Mouse (Mus musculus): ENCODE results near the gene Prps1l3. TPM values are rescaled to one million over a fixed set of nuclear protein-coding genes. Genes with fewer than 3 reads are reported as not detected.
"Not testable (repeated sequence)": the region's sequence is repeated elsewhere in the genome, so short reads cannot be mapped to it uniquely, and the experiment has no call there.

The Prps1l3 gene
- 19.9 and 23.6 TPM in 2 replicates for polyA plus RNA-seq (2012; rRNA removed)

DNA sequence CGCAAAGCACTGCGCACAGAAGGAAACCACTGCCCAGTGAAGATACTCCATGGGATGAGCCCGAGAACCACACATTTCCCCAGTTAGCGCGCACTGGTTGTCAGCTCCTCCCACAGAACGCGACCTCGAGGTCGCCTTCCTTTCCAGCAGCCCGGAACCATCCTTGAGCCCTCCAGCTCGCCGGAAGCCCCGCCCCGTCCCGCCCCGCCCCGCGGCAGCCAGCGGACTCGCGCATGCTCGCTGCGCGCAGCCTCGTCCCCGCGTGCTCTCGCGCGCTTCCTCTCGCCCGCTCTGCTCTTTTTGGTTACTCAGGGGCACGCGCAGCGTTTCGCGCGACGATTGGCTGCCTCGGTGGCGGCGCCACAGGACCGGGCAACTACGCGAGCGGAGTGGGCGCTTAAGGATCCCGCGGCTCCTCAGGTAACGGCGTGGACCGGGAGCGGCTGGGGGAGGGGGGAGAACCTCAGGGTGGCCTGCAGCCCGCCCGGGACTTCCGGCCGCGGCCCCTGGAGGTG, at the start of gene Prps1l3, which contains the start of gene Mipol1:
Gene Prps1l3, plus strand, starts transcription at position 221 of the 515 bp plus-strand sequence.
Gene Mipol1, plus strand, starts transcription at position 236 of the 515 bp plus-strand sequence.
- peak; percentile 80 for DNase-seq (ENCODE audit: low spot score)

DNA sequence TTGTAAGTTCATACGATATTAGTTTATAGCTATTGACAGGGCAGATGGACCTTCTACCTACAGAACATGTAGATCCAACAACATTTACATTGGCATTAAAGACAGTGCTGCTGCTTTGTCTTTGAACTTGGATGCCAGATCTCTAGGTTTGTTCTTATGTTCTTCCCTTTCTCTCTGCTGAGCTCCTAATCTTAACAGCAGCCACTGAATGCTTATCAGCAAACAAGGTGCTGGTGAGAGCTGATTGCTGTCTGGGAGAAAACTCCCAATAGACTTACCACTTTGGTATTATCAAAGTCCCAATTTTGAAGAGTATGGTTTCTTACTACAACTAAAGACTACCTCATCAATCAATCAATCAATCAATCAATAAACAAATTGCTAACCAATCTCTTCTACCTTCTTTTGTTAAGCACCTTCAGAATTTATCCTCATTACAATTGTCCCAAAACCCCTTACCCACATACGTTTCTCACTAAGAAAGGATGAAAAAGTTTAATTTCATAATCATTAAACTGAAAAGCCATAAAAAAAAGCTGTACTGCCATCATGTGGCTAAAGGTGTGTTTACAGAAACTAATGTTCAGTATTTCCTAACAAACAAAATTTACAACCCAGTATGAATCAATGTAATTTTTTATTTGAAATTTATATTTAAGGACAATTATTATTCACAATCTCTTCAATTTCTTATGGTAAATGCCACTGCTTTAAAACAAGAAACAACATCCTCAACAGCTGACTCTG, 45.6 kb upstream of the Prps1l3 start:
- no peak for DNase-seq (ENCODE audit: low spot score)

DNA sequence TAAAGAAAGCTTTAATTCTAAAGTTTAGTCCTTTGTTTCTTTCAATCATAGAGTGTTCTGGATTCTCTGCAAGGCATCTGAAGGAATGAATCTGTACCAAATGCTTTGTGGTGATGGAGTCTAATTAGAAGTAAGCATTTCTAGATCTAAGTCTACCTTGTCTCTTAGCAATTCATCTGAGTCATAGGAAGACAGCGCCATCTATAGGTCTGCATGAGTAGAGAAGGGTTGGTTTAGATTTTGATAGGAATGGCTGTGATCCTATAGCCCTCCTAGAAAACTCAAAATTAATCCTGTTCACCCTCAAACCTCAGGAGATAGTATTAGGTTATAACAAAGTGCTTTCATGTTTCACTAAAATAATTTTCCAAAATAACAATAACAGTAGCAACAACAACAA, 44.7 kb upstream of the Prps1l3 start:
- no peak for DNase-seq (ENCODE audit: low spot score)

DNA sequence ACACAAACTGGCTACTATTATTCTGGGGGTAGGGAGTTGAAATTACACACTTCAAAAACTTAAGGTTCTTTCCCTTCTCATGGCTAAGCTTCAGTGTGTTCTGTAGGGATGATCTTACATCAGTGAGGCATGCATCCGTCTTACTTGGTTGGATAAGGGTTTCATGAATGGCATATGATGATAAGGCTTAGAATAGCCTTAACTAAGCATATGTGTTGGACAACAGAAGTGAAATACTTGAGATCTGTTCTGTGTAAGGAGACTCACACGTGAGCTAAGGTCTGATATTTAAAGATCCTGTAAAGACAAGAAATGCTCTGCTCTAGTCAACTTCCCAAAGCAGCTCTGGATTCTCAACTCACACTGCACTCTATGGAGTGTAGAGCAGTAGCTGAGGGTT, 44.1 kb upstream of the Prps1l3 start:
- no peak for DNase-seq (ENCODE audit: low spot score)

DNA sequence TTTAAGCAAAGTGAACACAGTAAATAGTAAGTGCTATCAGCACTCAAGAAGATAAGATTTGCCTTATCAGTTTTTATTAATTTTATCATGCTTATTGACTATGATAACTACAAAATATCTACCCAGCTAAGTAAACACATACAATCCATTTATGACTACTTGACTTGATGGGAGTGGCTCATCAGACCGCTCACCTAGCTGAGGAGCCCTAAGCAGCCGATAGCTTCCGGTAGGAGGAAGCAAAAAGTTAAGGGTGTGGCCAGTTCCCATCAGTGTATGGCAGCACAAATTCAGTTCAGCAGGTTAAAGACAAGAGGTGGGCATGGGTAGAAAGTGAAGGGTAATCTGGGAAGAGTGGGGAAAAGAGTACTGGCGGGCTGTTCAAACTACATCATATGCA, 43.2 kb upstream of the Prps1l3 start:
- no peak for DNase-seq (ENCODE audit: low spot score)

DNA sequence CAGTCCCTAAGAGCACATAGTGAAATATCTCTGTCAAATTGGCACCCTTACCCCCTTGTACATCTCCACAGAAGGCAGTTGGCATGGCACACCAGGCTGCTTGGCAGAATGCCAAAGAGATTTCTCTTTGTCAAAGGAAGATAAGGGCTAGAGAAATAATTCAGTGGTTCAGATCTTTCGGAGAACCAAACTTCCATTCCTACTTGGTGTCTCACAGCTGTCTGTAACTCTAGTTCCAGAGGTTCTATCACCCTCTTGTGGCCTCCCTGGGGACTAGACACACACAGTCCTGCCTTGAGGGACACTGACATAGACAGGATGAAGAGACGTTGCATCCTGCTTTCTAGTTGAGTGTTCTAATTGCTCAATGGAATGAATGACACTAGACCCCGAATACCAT, 35.6 kb upstream of the Prps1l3 start:
- DNase-seq (ENCODE audit: low spot score): no peak

DNA sequence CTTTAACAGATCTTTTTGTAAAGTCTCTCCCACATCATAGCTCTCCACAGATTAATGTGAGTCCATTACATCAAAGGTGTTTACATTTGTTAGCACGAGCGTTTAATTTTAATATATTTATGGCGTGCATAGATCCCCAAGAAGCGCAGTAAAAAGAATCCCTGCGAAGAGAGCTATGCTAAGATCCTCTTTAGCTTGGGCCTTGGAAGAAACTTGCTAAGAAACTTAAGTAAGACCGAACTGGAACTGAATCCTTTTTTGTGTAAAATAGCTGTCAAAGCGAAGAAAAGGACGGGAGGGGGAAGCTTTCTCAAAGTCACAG, 34.0 kb upstream of the Prps1l3 start:
- no peak for DNase-seq (ENCODE audit: low spot score)

DNA sequence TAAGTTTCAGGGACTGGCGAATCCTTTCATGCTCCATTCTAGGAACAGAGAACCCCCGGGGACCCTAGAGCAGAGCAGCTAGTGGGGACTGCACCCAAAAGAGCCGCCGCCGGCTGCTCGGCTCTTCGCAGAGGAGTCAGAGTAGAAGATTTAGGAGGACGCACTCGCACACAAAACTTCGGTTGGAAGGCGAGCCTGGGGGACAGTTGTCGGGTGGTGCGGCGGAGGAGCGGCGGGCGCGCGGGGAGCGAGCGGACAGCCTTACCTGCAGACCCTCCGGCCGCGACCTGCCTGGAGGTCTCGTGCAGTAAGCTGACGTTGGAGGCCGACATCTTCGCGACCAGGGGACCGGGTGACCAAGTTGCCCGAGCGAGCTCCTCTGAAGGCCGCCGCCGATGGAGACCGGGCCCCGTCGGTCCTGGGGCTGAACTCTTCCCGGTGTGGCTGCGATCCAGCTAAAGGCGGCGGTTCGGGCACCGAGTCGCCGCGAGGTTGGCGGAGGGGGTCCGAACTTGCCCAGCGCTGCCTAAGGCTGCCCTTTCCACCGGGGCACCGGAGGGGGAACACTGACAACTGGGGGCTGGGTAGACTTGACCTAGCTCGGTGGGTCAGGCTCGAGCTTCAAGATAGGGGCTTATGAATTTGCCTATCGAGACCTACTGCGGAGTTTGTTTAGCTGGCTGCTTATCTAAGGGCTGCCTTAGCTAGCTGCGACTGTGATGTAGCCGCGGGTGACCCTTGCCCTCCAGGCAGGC, 33.4 kb upstream of the Prps1l3 start:
- peak; percentile 35 for DNase-seq (ENCODE audit: low spot score)

DNA sequence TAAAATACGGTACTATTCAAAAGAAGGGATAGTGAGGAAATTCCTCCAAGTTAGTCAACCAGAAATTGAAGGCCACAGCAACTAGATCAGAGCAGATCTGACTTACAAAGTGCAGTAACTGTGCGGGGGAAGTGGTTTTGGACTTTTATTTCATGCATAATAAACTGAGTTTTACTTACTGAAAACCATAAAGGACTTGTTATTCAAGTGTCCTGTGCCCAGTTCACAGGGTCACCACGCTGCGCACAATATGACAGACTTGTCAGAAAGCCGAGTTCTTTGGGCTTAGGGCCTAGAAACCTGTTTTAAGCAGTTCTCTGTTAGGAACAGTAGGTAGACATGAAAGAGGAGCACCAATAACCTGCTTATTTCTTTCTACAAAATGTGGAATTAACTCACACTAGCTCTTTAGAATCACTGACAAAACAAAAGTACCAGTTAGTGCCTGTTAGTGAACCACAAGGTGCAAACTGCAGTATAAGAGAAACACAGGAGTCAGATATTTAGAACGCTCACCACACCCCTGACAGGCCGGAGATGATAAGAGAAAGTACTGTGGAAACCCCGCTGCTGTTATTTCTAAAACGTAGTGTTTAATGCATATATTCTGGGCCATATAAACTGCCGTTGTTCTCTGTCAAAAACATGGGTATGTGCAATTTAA, 32.7 kb upstream of the Prps1l3 start, which contains the start of gene Slc25a21:
Gene Slc25a21, minus strand, starts transcription at position 110 of the 664 bp plus-strand sequence.
- no peak for DNase-seq (ENCODE audit: low spot score)

DNA sequence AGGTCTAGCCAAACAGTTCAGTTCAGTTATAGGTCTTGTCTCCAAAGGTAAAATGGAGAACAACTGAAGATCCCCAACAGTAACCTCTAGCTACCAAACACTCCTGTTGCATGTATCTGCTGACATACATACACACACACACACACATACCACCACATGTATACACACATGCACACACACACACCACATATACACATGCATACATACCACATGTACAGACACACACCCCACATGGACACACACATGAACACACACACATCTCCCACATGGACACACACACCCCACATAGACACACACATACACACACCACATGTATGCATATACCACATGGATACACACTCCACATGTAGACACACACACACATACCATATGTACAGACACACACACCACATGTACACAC, 31.9 kb upstream of the Prps1l3 start:
- DNase-seq (ENCODE audit: low spot score): no peak

DNA sequence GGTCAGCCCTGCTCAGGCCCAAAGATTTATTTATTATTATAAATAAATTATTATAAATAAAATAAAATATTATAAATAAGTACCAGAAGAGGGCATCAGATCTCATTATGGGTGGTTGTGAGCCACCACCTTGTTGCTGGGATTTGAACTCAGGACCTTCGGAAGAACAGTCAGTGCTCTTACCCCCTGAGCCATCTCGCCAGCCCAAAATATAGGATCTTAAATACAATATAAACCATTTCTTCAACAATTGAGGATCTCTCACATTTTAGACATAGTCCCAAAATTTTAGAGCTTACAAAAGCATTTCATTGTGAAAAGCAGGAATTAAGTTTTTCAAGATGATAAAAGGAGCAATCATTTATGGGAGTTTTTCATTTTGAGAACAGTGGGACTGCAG, 30.8 kb upstream of the Prps1l3 start:
- DNase-seq (ENCODE audit: low spot score): no peak

DNA sequence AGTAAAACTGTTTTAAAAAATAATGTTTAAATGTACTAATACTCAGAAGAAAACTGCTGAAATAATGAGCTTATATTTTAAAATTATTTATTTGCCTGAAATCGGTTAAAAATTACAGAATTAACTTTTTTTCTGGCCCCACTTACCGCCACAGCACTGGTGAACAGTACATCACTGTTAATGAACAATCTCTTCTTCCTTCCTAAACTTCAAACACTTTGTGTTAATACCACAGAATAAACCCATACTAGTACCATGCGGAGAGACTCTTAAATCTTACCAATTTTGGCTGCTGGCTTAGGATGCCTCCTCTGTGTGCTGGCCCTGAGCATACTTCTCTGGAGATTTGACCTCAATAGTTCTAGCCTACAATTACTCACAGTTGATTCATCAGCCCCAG, 28.3 kb upstream of the Prps1l3 start:
- no peak for DNase-seq (ENCODE audit: low spot score)

DNA sequence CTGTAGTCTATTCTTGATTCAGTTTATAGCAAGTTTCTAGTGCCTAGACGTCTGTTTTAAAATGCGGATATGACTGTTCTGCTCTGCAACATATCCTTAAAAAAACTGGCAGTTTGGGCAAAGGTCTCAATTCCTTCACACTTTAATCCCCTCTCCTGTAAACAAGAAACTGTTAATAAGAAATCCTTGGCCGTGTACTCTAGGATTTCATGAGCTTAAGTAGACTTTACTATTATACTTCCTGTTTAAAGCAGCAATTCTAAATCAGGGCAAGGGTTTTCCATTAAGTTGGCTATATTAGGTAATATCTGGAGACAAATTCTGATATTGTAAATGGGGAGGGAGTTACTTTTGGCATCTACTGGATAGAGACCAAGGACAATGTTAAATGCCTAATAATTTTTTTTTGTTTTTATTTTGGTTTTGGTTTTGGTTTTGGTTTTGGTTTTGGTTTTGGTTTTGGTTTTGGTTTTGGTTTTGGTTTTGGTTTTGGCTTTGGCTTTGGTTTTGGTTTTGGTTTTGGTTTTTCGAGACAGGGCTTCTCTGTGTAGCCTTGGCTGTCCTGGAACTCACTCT, 25.8 kb upstream of the Prps1l3 start:
- no peak for DNase-seq (ENCODE audit: low spot score)

DNA sequence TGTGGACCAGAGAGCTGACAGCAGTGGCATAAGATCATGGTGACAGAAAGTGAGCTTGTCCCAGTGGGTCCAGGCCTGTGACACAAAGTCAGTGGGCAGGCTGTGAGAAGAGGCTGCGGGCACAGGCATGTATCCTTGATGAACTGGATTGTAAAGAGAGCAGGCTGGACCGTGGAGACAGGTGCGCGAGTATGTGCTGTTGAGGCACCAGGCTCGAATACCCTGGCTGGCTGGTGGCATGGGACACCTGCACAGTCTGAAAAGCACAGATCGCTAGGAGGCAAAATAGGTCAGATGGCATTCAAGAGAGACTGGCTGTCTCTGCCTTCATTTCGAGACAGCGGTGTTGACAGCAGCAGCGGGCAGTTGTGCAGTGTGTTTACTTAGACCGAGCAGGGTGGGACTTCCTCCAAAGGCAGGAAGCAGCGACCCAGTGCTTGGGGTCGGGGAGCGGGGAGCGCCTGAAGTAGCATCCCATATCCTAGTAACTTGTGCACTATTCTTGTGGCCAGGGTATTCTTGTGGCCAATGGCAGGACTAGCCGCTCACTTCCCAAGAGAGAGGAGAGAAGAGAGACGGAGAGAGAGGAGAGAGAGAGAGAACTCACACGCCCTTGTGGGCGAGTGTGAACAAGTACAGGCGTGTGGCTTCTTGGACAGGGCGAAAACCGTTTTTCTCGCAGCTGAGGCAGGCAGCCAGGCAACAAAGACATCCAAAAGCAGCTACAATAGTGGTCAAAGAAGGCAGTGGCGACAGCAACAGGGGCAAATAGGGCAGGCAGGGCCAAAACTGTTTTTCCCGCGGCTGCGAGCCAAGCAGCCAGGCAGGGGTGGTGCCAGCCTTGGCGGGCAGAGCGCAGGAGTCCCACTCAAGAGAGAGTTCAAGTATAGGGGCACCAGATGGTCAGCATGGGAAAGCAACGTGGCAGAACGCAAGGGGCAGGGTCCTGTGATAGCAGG, 18.6 kb upstream of the Prps1l3 start:
- peak; percentile 40 for DNase-seq (ENCODE audit: low spot score)

DNA sequence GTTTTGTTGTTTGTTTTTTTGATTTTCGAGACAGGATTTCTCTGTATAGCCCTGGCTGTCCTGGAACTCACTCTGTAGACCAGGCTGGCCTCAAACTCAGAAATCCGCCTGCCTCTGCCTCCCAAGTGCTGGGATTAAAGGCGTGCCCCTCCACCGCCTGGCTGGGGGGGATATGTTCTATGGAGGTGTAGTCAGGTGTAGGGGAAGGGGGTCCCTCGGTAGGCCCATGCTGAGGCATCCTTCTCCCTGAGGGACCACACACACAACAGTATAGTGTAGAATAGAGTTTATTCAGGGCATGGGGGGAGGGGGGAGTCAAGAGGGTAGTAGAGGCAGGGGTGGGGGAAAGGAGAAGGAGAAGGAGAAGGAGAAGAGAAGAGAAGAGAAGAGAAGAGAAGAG, 17.7 kb upstream of the Prps1l3 start:
- DNase-seq (ENCODE audit: low spot score): not testable (repeated sequence)

DNA sequence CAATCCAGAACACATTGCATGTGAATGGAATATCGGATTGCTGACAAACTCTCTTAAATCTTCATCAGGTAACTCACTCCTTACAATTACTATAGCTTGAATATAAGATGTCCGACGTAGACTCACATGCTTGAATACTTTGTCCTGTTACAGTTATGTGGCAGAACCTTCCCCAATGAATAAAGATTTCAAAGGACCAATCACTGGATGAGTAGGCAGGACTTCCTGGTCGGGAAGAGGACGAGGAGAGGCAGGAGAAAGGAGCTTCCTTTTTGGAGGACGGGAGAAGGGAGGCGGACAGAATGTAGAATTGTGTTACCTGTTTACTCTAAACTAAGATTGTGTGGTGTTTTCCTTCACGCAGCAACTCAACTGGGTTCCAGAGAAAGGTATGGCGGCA, 3.8 kb upstream of the Prps1l3 start:
- no peak for DNase-seq (ENCODE audit: low spot score)

DNA sequence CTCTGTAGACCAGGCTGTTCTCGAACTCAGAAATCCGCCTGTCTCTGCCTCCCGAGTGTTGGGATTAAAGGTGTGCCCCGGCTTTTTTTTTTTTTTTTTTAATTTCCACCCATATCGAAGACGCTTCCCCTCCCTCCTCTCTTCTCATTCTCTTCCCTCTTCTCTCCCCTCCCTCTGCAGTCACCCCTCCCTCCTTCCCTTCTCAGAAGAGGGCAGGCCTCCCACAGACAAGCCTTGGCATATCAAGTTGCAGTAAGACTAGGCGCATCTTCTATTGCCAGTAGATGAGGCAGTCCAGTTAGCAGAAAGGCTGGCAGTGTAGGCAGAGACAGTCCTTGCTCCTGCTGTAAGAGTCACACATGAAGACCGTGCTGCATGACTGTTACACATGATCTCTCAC, 2.4 kb upstream of the Prps1l3 start:
- no peak for DNase-seq (ENCODE audit: low spot score)

DNA sequence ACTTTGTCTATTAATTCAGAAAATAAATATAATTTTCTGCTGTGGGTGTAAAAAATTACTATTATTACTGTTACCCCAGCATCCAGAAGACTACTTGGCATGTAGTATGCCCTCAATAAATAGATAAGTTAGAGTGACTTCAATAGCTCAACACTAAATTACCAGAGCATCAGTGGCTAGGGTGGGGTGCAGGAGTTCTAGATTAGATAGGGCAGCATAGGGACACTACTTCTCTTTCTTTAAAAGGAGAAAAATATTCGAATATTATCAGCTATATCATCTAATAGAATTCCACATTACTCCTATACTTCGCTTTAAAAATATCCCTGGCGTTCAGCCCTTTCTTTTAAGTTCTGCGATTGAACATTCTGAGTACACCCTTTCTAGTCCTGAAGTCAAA, 509 bp upstream of the Prps1l3 start:
- no peak for DNase-seq (ENCODE audit: low spot score)

DNA sequence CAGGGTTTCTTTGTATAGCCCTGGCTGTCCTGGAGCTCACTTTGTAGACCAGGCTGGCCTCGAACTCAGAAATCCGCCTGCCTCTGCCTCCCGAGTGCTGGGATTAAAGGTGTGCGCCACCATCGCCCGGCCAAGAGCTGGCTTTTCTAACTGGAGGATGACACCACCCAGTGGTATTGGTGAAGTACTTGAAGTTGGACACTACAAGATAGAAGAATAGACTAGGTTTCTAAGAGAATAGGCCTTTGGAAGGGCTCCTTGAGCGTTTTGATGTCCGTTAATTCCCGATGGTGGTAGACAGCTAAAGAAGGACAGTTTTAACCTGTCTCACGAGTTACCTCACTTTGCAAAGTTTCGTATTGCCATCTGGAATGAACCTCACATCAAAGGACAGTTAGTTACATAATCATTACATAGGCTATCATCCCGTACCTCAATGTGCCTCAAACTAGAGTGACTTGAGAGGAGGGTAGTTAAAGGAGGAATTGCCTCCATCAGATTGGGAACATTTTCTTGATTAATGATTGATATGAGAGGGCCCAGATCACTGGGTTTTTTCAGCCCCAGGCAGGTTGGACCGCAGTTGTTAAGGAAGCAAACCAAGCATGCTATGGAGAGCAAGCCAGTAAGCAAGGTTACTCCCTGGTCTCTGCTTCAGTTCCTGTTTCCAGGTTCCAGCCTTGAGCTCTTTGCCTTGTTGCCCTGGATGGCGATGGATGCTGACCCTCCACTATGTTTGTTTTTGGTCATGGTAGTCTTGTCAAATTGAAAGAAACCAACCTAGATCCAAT, 1.1 kb downstream of the Prps1l3 start:
- DNase-seq (ENCODE audit: low spot score): no peak

DNA sequence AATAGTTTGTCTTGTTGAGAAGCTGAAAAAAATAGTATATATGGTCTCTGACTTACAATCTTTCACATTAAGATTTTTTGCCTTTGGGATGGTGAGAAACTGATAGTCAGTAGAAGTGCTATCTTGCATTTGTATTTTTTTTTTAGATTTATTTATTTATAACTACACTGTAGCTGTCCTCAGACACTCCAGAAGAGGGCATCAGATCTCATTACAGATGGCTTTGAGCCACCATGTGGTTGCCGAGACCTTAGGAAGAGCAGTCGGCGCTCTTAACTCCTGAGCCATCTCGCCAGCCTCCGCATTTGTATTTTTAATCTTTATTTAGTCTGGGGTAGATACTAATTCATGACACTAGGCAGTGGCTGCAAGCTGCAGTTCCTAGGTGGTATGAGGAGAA, 3.2 kb downstream of the Prps1l3 start:
- DNase-seq (ENCODE audit: low spot score): no peak
